Mouse (Mus musculus) left cerebral cortex, adult 8-10 months (tissue): Measurements from ENCODE around the gene Homer1. TPM values are rescaled to one million over a fixed set of nuclear protein-coding genes. Genes with fewer than 3 reads are reported as not detected.

Source experiments
- DNase-seq, 2 experiments: peaks; one replicate each; pipeline ENCODE4 v3.0.0; 2022; ENCODE audit warnings: low spot score in 2 of 2
- total RNA-seq, 4 experiments: library from RNA; stranded (reverse); gene quantifications; 2 replicates each; pipeline ENCODE4 v1.2.4; 2022

Homer1 gene
- 100 to 1,000 TPM; 189 to 264 (median 200) TPM for total RNA-seq

GRCm38 (mm10) chr13:93299316-93299715, at the start of gene Homer1:
Gene Homer1, plus strand, starts transcription at chr13:93299635.
- DNase-seq: no peak

GRCm38 (mm10) chr13:93251732-93252131, 47.7 kb upstream of the Homer1 start:
- DNase-seq: no peak

- DNase-seq: no peak
Measured at GRCm38 (mm10) chr13:93252175-93252574, 47.3 kb upstream of the Homer1 start.

- no peak for DNase-seq
Measured at GRCm38 (mm10) chr13:93252941-93253340, 46.5 kb upstream of the Homer1 start.

GRCm38 (mm10) chr13:93267151-93267550, 32.3 kb upstream of the Homer1 start:
- DNase-seq: peak in 1 of 2 experiments; percentile 28

GRCm38 (mm10) chr13:93300581-93300980, 1.1 kb downstream of the Homer1 start:
- no peak for DNase-seq

GRCm38 (mm10) chr13:93301060-93301459, 1.6 kb downstream of the Homer1 start:
- DNase-seq: no peak

GRCm38 (mm10) chr13:93302846-93303562, 3.6 kb downstream of the Homer1 start:
- DNase-seq: no peak

GRCm38 (mm10) chr13:93303563-93304250, 4.3 kb downstream of the Homer1 start:
- peak; percentile 96 to 97 for DNase-seq

- DNase-seq: peak in 1 of 2 experiments; percentile 44
Measured at GRCm38 (mm10) chr13:93304251-93305001, 5.0 kb downstream of the Homer1 start.

- no peak for DNase-seq
Measured at GRCm38 (mm10) chr13:93305149-93305548, 5.7 kb downstream of the Homer1 start.

- no peak for DNase-seq
Measured at GRCm38 (mm10) chr13:93305636-93306035, 6.2 kb downstream of the Homer1 start.

GRCm38 (mm10) chr13:93306545-93306944, 7.1 kb downstream of the Homer1 start:
- no peak for DNase-seq

- no peak for DNase-seq
Measured at GRCm38 (mm10) chr13:93307700-93308099, 8.3 kb downstream of the Homer1 start.

GRCm38 (mm10) chr13:93309295-93309694, 9.9 kb downstream of the Homer1 start:
- no peak for DNase-seq

- no peak for DNase-seq
Measured at GRCm38 (mm10) chr13:93312518-93312917, 13.1 kb downstream of the Homer1 start.

GRCm38 (mm10) chr13:93314322-93314721, 14.9 kb downstream of the Homer1 start:
- no peak for DNase-seq

- no peak for DNase-seq
Measured at GRCm38 (mm10) chr13:93320089-93320488, 20.7 kb downstream of the Homer1 start.

GRCm38 (mm10) chr13:93326326-93326725, 26.9 kb downstream of the Homer1 start:
- no peak for DNase-seq

- no peak for DNase-seq
Measured at GRCm38 (mm10) chr13:93331721-93332120, 32.3 kb downstream of the Homer1 start.

GRCm38 (mm10) chr13:93332491-93332890, 33.1 kb downstream of the Homer1 start:
- no peak for DNase-seq

- DNase-seq: no peak
Measured at GRCm38 (mm10) chr13:93335337-93335736, 35.9 kb downstream of the Homer1 start.
